Comparison of ENCODE assay signal across 11 mouse cellular contexts in the genomic region with DNA sequence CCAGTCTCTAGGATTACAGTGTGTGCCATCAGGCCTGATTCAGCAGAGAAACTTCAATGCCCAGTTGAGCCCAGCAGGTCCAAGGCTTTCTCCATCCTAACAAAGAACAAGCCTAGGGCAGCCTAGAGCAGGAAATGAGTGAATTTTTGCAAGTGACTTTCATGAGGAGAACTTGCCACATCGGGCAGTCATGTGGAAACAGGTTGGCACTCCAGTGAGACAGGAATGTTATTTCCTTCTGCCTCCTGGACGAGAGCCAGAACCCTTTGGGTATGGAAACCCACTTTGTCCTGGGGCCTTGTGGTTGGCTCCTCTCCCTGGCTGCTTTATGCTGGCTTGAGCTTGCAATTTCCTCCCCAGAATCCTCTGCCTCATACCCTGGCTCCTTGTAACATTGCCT. TPM values are rescaled to one million over a fixed set of nuclear protein-coding genes. Genes with fewer than 3 reads are reported as not detected.
DNase-seq lines count a peak whose midpoint lies in the region; ATAC-seq lines count a peak whose summit lies in the region.
"Had no signal": no experiment of that assay in that cellular context is flagged by ENCODE, and none has a peak within 500 bp of the region (broad histone marks: within the 10 kb centered on the region; RNA-seq: fewer than 3 reads in every experiment).

No protein-coding gene starts in this region.

- no peak overlapping the region for H3K4me3 ChIP-seq in forebrain, embryonic 13.5 days
- no peak overlapping the region for H3K4me3 ChIP-seq in forebrain, embryonic 15.5 days
- no peak overlapping the region for H3K4me3 ChIP-seq in midbrain, embryonic 15.5 days
- H3K4me3 ChIP-seq: embryonic facial prominence, embryonic 12.5 days; limb, embryonic 12.5 days had no signal

- ATAC-seq in forebrain, embryonic 13.5 days, result peak; percentile 53; the same call in 1 of the 2 replicates
- ATAC-seq in forebrain, embryonic 15.5 days (replicated peaks), result no peak; the same call in 1 of the 2 replicates
- no peak for ATAC-seq in midbrain, embryonic 15.5 days (replicated peaks)

- WGBS in forebrain, embryonic 13.5 days, result 54% methylated on average over 2 of the region's 2 CpGs
- WGBS in forebrain, embryonic 15.5 days, result 43% methylated on average over 2 of the region's 2 CpGs
- WGBS in midbrain, embryonic 15.5 days, result 70% methylated on average over 2 of the region's 2 CpGs

- H3K27ac ChIP-seq in forebrain, embryonic 13.5 days, result no peak overlapping the region
- H3K27ac ChIP-seq in forebrain, embryonic 15.5 days (replicated peaks), result no peak overlapping the region
- H3K27ac ChIP-seq in midbrain, embryonic 15.5 days, result no peak overlapping the region
- H3K27ac ChIP-seq: embryonic facial prominence, embryonic 12.5 days; limb, embryonic 12.5 days had no signal

- no peaks in the 10 kb centered on the region for H3K9me3 ChIP-seq in forebrain, embryonic 13.5 days (replicated peaks)
- no peaks in the 10 kb centered on the region for H3K9me3 ChIP-seq in forebrain, embryonic 15.5 days
- H3K9me3 ChIP-seq in midbrain, embryonic 15.5 days, result no peaks in the 10 kb centered on the region
- H3K9me3 ChIP-seq: embryonic facial prominence, embryonic 12.5 days; limb, embryonic 12.5 days had no signal

- H3K27me3 ChIP-seq in forebrain, embryonic 13.5 days, result no peaks in the 10 kb centered on the region
- H3K27me3 ChIP-seq in forebrain, embryonic 15.5 days, result no peaks in the 10 kb centered on the region
- H3K27me3 ChIP-seq in midbrain, embryonic 15.5 days (replicated peaks), result no peaks in the 10 kb centered on the region
- H3K27me3 ChIP-seq: embryonic facial prominence, embryonic 12.5 days; limb, embryonic 12.5 days had no signal

- peaks cover 8% of the 10 kb centered on the region; the same call in 1 of the 2 replicates for H3K4me1 ChIP-seq in forebrain, embryonic 13.5 days
- H3K4me1 ChIP-seq in forebrain, embryonic 15.5 days, result peaks cover 5% of the 10 kb centered on the region
- peaks cover 8% of the 10 kb centered on the region for H3K4me1 ChIP-seq in midbrain, embryonic 15.5 days
- H3K4me1 ChIP-seq: embryonic facial prominence, embryonic 12.5 days; limb, embryonic 12.5 days had no signal

- H3K36me3 ChIP-seq in forebrain, embryonic 13.5 days (ENCODE audit: poor library complexity, severe bottlenecking), result no peaks in the 10 kb centered on the region
- no peaks in the 10 kb centered on the region for H3K36me3 ChIP-seq in forebrain, embryonic 15.5 days
- no peaks in the 10 kb centered on the region for H3K36me3 ChIP-seq in midbrain, embryonic 15.5 days (replicated peaks)
- H3K36me3 ChIP-seq: embryonic facial prominence, embryonic 12.5 days; limb, embryonic 12.5 days had no signal

- no peak overlapping the region for H3K9ac ChIP-seq in forebrain, embryonic 13.5 days
- no peak overlapping the region for H3K9ac ChIP-seq in forebrain, embryonic 15.5 days (replicated peaks)
- H3K9ac ChIP-seq in midbrain, embryonic 15.5 days, result no peak overlapping the region
- H3K9ac ChIP-seq: embryonic facial prominence, embryonic 12.5 days; limb, embryonic 12.5 days had no signal

- H3K4me2 ChIP-seq in forebrain, embryonic 13.5 days, result no peak overlapping the region
- H3K4me2 ChIP-seq in forebrain, embryonic 15.5 days (replicated peaks), result no peak overlapping the region
- no peak overlapping the region for H3K4me2 ChIP-seq in midbrain, embryonic 15.5 days
- H3K4me2 ChIP-seq: embryonic facial prominence, embryonic 12.5 days; limb, embryonic 12.5 days had no signal

- DNase-seq in urinary bladder, postnatal 14 days (ENCODE audit: low spot score), result peak; percentile 22
- no peak for DNase-seq in urinary bladder, postnatal 4 days (ENCODE audit: low spot score in 2 of 2)
- peak; percentile 73 for DNase-seq in kidney, postnatal 10 days
- DNase-seq in thymus, postnatal 0 days (ENCODE audit: low spot score), result no peak
- no peak for DNase-seq in layer of hippocampus, adult 18-20 months (ENCODE audit: low spot score in 2 of 2)
- DNase-seq: adrenal gland, postnatal 25 days had no signal

RNA-seq across cellular contexts. Expression of a gene that starts 30.8 kb away (rescaled TPM):
- 46.2 and 51.9 TPM in 2 replicates for polyA plus RNA-seq in forebrain, embryonic 13.5 days (2015; fragmentation: Nextera tagmentation; extraction: Ambion mirVana)
- 42.0 and 47.6 TPM in 2 replicates for polyA plus RNA-seq in forebrain, embryonic 15.5 days (2015; fragmentation: Nextera tagmentation; extraction: Ambion mirVana)
- polyA plus RNA-seq in thymus, postnatal 0 days (2015; fragmentation: Nextera tagmentation; extraction: Ambion mirVana), result 91.7 and 101 TPM in 2 replicates
- 10 to 100 TPM; 24.2 to 24.6 TPM for total RNA-seq in layer of hippocampus, adult 18-20 months (2021)
- 32.5 and 38.9 TPM in 2 replicates for polyA plus RNA-seq in midbrain, embryonic 15.5 days (2015; fragmentation: Nextera tagmentation; extraction: Ambion mirVana)

Comparison
In these comparisons a context has a peak if more than half of its experiments do, and no peak if none do; other contexts are left out.
1. DNase-seq: peak in urinary bladder, postnatal 14 days (single experiment) and kidney, postnatal 10 days (single experiment); none in urinary bladder, postnatal 4 days (0 of 2), thymus, postnatal 0 days (single experiment) and layer of hippocampus, adult 18-20 months (0 of 2).